Mouse (Mus musculus) lung, embryonic 14.5 days (tissue): ENCODE measurements around the gene Celsr2. TPM values are rescaled to one million over a fixed set of nuclear protein-coding genes. Genes with fewer than 3 reads are reported as not detected.

ENCODE experiments used
- ATAC-seq: fragments of 200-750 bp; cut with Nextera tagmentation; 2 replicates; pipeline ENCODE4 v1.8.0; 2017; ENCODE audit warnings: mild to moderate bottlenecking, moderate TSS enrichment, moderate library complexity; ENCODE audit not compliant: insufficient read depth
- DNase-seq: peaks from one replicate; pipeline ENCODE4 v3.0.0-alpha.2; 2015
- H3K27ac ChIP-seq: fragments of 300-500 bp; sonication (generic); 2 replicates; pipeline ENCODE4 v1.5.1; 2014; ENCODE audit warnings: low read depth, mild to moderate bottlenecking, moderate library complexity
- H3K27me3 ChIP-seq: fragments of 300-500 bp; sonication (generic); 2 replicates; pipeline ENCODE4 v1.6.1; 2014; ENCODE audit warnings: low read length, control low read depth; ENCODE audit not compliant: insufficient read depth
- H3K36me3 ChIP-seq: fragments of 300-500 bp; sonication (generic); 2 replicates; pipeline ENCODE4 v1.6.1; 2014; ENCODE audit warnings: control low read depth; ENCODE audit not compliant: insufficient read depth
- H3K4me1 ChIP-seq: fragments of 300-500 bp; sonication (generic); 2 replicates; pipeline ENCODE4 v1.6.1; 2014; ENCODE audit warnings: antibody characterized with exemption, control low read depth; ENCODE audit not compliant: insufficient read depth
- H3K4me2 ChIP-seq: fragments of 300-500 bp; sonication (generic); 2 replicates; pipeline ENCODE4 v1.6.1; 2014; ENCODE audit warnings: mild to moderate bottlenecking
- H3K4me3 ChIP-seq: fragments of 300-500 bp; sonication (generic); 2 replicates; pipeline ENCODE4 v1.5.1; 2014; ENCODE audit warnings: low read depth, low read length
- H3K9ac ChIP-seq: fragments of 300-500 bp; sonication (generic); 2 replicates; pipeline ENCODE4 v1.6.1; 2014
- H3K9me3 ChIP-seq: fragments of 300-500 bp; sonication (generic); 2 replicates; pipeline ENCODE4 v1.6.1; 2016; ENCODE audit warnings: low read depth, low read length, control low read depth
- CTCF ChIP-seq: IDR thresholded peaks from 2 replicates; pipeline ENCODE4 v1.5.1; 2016; ENCODE audit warnings: antibody characterized with exemption, low read depth
- WGBS: fragments of 180-500 bp; shearing (Covaris S2); extraction: QIAGEN DNeasy Blood & Tissue Kit; methylation state at CpG from one replicate; pipeline ENCODE4 v1.1.7; 2014; 5-methylcytosine and 5-hydroxymethylcytosine counted together
- polyA plus RNA-seq: library from polyadenylated mRNA; unstranded; fragments of >200 nt; fragmentation: Nextera tagmentation; extraction: Ambion mirVana; gene quantifications from 2 replicates; pipeline ENCODE4 v1.2.1, GENCODE M21; 2014

Celsr2 gene
- polyA plus RNA-seq, 1 experiment from 2014 or later: 9.4 TPM

DNA sequence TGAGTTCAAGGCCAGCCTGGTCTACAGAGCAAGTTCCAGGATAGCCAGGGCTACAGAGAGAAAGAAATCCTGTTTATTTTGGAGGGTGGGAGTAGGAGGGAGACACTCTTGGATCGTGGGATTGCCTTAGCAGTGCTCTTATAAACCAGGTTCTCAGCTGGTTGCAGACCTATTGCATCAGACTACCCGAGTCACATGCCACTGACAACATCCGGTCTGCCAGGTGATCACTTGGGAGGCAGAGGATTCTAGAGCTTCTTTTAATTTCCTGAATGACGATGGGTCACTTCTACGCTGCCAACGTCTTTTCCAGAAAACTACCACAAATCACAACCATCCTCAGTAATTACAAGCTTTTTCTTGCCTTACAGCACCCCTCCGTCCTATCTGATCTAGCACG is 28.7 kb upstream of the Celsr2 start:
- no peak for TF ChIP-seq CTCF
- DNase-seq (peak; percentile 50), ATAC-seq (no peak)
- no peaks in the 10 kb centered on the region for H3K27me3 ChIP-seq
- H3K9me3 ChIP-seq: no peaks in the 10 kb centered on the region
- peak overlapping the region; percentile 73 for H3K9ac ChIP-seq
- H3K4me2 ChIP-seq: peak overlapping the region; percentile 68
- H3K4me3 ChIP-seq: peak overlapping the region; percentile 85
- 0 out of 2 replicates have a peak, but pooled peaks cover 10% of the 10 kb centered on the region for H3K4me1 ChIP-seq
- H3K36me3 ChIP-seq: peaks cover 9% of the 10 kb centered on the region; the same call in 1 of the 2 replicates
- 0 out of 2 replicates have a peak overlapping the region, but pooled peaks have one; percentile 82 for H3K27ac ChIP-seq
- 15% methylated on average over 8 of the region's 8 CpGs for WGBS

GRCm38 (mm10) chr3:108436380-108436714 is 21.0 kb upstream of the Celsr2 start:
- 82% methylated on average over 7 of the region's 7 CpGs for WGBS
- Histone ChIP-seq H3K27ac (no peak overlapping the region), H3K4me1 (no peaks in the 10 kb centered on the region)

GRCm38 (mm10) chr3:108435701-108436379 is 20.5 kb upstream of the Celsr2 start:
- H3K36me3 ChIP-seq: peaks cover 62% of the 10 kb centered on the region
- no peak overlapping the region for H3K9ac ChIP-seq

More at GRCm38 (mm10) chr3:108436380-108436714, 21.0 kb upstream of the Celsr2 start:
- no peaks in the 10 kb centered on the region for H3K27me3 ChIP-seq
- TF ChIP-seq CTCF: peak; percentile 14; the same call in 1 of the 2 replicates
- peaks cover 57% of the 10 kb centered on the region for H3K36me3 ChIP-seq
- H3K9me3 ChIP-seq: no peaks in the 10 kb centered on the region
- no peak overlapping the region for H3K4me3 ChIP-seq
- DNase-seq: no peak
- H3K4me2 ChIP-seq: no peak overlapping the region
- H3K9ac ChIP-seq: no peak overlapping the region
- no peak for ATAC-seq

GRCm38 (mm10) chr3:108433881-108434495 is 18.6 kb upstream of the Celsr2 start:
- H3K9ac ChIP-seq: no peak overlapping the region
- H3K27me3 ChIP-seq: no peaks in the 10 kb centered on the region
- no peak for DNase-seq
- peaks cover 74% of the 10 kb centered on the region for H3K36me3 ChIP-seq
- H3K4me3 ChIP-seq: no peak overlapping the region
- ATAC-seq: no peak
- 65% methylated on average over 19 of the region's 19 CpGs for WGBS
- TF ChIP-seq CTCF: no peak
- H3K4me2 ChIP-seq: no peak overlapping the region
- no peaks in the 10 kb centered on the region for H3K4me1 ChIP-seq
- H3K9me3 ChIP-seq: no peaks in the 10 kb centered on the region
- H3K27ac ChIP-seq: no peak overlapping the region

More at GRCm38 (mm10) chr3:108435701-108436379, 20.5 kb upstream of the Celsr2 start:
- Histone ChIP-seq H3K4me1 (no peaks in the 10 kb centered on the region), H3K4me2 (no peak overlapping the region), H3K9me3 (no peaks in the 10 kb centered on the region), H3K27me3 (no peaks in the 10 kb centered on the region), H3K4me3 (no peak overlapping the region), H3K27ac (no peak overlapping the region)
- peak; percentile 54; the same call in 1 of the 2 replicates for ATAC-seq
- no peak for TF ChIP-seq CTCF
- 87% methylated on average over 17 of the region's 17 CpGs for WGBS
- peak; percentile 44 for DNase-seq

DNA sequence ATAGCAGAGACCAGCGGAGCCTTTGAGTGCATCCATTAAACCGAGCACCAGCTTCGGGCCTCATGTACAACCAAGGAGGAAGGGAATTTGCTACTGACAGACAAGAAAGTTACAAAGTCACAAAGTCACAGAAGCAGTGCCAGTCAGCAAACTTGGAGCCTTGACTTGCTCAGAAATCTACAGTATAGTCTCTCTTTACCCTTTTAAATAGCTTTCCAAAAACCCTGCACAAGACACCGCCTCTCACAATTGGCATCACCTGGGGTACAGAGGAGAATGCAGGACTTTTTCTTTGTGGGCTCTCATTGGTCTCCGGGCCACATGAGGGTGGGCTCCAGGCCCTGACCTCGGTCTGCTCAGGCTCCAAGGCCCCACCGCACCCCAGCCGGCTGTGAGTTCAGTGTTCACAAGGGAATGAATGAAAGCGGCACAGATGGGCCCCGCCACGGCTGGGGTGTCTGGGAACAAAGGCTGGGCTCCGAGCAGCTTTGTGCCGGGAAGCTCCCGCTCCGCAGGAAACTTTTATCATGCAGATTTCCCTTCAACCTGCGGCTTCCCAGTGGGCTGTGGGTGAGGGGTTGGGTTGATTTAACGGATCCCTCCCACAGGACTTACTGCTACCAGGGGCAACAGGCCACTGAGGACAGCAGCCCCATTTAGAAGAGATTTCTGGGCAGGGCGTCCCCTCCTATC is 18.0 kb upstream of the Celsr2 start:
- no peak overlapping the region for H3K4me3 ChIP-seq
- no peak overlapping the region for H3K4me2 ChIP-seq
- no peak for TF ChIP-seq CTCF
- no peaks in the 10 kb centered on the region for H3K9me3 ChIP-seq
- H3K27ac ChIP-seq: no peak overlapping the region
- H3K27me3 ChIP-seq: no peaks in the 10 kb centered on the region
- no peak overlapping the region for H3K9ac ChIP-seq
- H3K4me1 ChIP-seq: no peaks in the 10 kb centered on the region
- H3K36me3 ChIP-seq: peaks cover 81% of the 10 kb centered on the region
- 59% methylated on average over 18 of the region's 18 CpGs for WGBS
- DNase-seq (no peak), ATAC-seq (no peak)

DNA sequence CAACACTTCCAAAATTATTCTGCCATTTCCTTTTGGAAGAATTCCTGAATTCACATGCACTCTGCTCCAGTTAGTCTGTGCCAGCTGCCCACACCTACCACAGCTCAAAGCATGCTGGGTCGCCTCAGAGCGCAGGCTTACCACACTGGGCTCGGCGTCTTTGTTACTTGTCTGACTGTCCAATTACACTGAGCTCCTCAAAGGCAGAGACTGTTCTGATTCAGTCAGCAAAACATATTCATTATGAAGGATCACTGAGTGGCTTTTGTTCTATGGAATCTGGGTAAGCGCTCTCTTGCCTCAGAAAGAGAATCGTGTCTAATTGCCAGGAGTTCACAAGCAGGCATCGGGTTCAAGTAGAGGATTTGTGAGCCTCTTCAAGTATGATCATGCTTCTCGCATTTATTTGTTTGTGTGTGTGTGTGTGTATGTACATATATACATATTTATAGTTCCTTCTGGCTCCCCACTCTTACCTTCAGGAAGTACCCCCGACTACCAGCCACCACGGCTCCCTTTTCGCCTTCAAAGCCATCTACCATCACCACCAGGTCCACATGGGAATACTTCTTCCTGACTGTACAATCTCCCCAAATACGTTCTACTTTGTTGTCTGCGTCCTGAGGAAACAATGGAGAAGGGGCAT is 17.3 kb upstream of the Celsr2 start:
- no peak for ATAC-seq
- 91% methylated on average over 13 of the region's 13 CpGs for WGBS
- H3K4me3 ChIP-seq: no peak overlapping the region
- no peak overlapping the region for H3K9ac ChIP-seq
- H3K36me3 ChIP-seq: peaks cover 88% of the 10 kb centered on the region
- no peak overlapping the region for H3K27ac ChIP-seq
- H3K4me1 ChIP-seq: no peaks in the 10 kb centered on the region
- TF ChIP-seq CTCF: no peak
- H3K27me3 ChIP-seq: no peaks in the 10 kb centered on the region
- no peak for DNase-seq
- H3K4me2 ChIP-seq: no peak overlapping the region
- no peaks in the 10 kb centered on the region for H3K9me3 ChIP-seq
